Mouse (Mus musculus): ENCODE data around the gene Hist1h2bp. TPM values are rescaled to one million over a fixed set of nuclear protein-coding genes. Genes with fewer than 3 reads are reported as not detected.
"Not testable (repeated sequence)": the region's sequence is repeated elsewhere in the genome, so short reads cannot be mapped to it uniquely, and the experiment has no call there.

The Hist1h2bp gene
- polyA plus RNA-seq, 1 experiment from 2014 or later, result 2.1 TPM

DNA sequence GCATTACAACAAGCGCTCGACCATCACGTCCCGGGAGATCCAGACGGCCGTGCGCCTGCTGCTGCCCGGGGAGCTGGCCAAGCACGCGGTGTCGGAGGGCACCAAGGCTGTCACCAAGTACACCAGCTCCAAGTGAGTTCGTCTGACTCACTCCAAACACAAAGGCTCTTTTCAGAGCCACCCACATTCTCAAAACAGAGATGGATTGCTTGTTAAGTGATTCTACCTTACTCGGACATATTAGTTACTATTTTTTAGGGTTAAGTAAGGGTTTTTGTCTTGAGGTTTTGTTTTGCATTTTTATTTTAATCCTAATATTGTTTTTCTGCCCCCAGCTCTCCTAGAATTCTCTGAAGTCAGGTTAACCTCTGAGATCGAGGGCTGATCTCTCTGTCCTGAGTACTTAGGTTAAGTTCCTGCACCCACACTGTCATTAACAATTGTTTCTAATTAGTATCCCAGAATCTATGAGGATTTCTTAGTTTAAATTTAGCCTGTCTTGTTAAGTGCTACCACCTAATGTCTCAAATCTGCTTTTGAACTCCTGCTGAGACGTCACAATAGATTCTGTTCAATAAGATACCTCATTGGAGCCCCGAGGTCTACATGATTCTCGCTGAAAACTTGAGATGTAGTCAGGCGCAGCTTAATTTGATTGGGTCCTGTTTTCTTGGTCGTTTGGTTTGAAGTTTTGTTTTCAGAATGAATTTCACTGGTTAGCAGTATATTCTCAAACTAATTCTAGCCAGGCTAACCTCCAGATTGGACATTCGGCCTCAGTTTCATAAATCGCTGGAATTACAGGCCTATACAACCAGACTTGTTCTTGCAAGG is 716 bp downstream of the Hist1h2bp start:
- no peaks in the 10 kb centered on the region for H3K27me3 ChIP-seq
- H3K4me2 ChIP-seq, result peak overlapping the region; percentile 50
- peak overlapping the region; percentile 93 for H3K27ac ChIP-seq
- no peaks in the 10 kb centered on the region for H3K9me3 ChIP-seq
- H3K4me1 ChIP-seq, result peaks cover 49% of the 10 kb centered on the region
- ATAC-seq (ENCODE audit: borderline replicate concordance, extremely low read depth, low FRiP score, low TSS enrichment), result peak; percentile 2; the same call in 1 of the 2 replicates
- 21% methylated on average over 15 of the region's 21 CpGs for WGBS
- no peaks in the 10 kb centered on the region for H3K36me3 ChIP-seq
- H3K4me3 ChIP-seq, result peak overlapping the region; percentile 38
- peak overlapping the region; percentile 29 for H3K9ac ChIP-seq

DNA sequence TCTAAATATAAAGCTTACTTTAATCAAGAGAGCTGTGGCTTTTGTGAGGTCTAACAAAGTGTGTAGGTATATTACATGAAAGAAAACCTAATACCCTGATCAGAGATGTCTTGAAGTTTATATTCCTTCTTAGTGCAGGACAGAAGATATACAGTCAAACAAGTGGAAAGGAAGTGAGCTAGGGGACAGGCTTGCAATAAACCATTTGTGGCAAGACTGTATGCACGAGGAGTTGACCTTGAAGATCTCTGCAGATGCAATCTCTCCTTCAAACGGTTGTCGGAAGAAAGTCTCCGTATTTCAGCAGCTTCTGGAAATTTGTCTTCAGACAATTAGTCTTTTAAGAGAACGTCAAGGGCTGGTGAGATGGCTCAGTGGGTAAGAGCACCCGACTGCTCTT is 2.7 kb downstream of the Hist1h2bp start:
- no peak overlapping the region for H3K4me2 ChIP-seq
- no peak for ATAC-seq (ENCODE audit: borderline replicate concordance, extremely low read depth, low FRiP score, low TSS enrichment)
- H3K27ac ChIP-seq, result peak overlapping the region; percentile 24; the same call in 1 of the 2 replicates
- H3K27me3 ChIP-seq, result no peaks in the 10 kb centered on the region
- H3K36me3 ChIP-seq, result no peaks in the 10 kb centered on the region
- 54% methylated on average over 6 of the region's 6 CpGs for WGBS
- H3K4me1 ChIP-seq, result peaks cover 38% of the 10 kb centered on the region
- H3K4me3 ChIP-seq, result no peak overlapping the region
- H3K9me3 ChIP-seq, result no peaks in the 10 kb centered on the region
- H3K9ac ChIP-seq, result no peak overlapping the region

DNA sequence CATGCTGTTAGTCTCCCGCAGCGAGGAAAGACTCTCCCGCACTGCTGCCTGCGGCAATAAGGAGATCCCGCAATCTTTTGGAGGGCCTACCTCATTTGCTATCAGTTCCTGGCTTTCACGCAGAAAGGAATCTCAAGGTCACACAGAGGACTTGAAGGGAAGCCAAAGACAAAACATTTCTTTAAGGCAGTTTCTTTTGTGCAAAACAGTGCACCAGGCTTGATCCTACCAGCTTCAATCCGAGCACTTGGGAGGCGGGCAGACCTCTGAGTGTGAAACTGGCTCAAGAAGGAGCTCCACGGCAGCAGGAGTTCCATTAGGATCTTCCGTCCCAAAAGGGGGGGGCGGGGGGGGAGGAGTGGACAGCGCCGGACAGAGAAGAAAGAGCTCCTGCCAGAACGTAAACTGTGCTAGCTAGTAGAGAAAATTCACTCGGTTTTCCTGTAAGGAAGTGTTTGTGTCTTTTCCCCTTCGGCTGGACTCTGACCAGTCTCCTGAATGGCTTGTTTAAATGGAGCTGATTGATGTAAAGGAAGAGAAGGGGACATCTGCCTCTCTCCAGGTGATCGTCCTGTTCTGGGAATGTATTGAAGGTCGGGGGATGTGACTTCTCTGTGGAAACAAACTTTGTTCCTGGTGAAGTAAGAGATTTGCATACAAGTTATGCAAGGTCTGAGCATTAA is 3.5 kb downstream of the Hist1h2bp start:
- no peaks in the 10 kb centered on the region for H3K9me3 ChIP-seq
- peak overlapping the region; percentile 21 for H3K4me3 ChIP-seq
- H3K27ac ChIP-seq, result peak overlapping the region; percentile 63
- H3K9ac ChIP-seq, result peak overlapping the region; percentile 32
- no peaks in the 10 kb centered on the region for H3K27me3 ChIP-seq
- no peak for ATAC-seq (ENCODE audit: borderline replicate concordance, extremely low read depth, low FRiP score, low TSS enrichment)
- WGBS, result 6% methylated on average over 17 of the region's 18 CpGs
- H3K4me1 ChIP-seq, result peaks cover 32% of the 10 kb centered on the region
- no peaks in the 10 kb centered on the region for H3K36me3 ChIP-seq
- H3K4me2 ChIP-seq, result peak overlapping the region; percentile 54

DNA sequence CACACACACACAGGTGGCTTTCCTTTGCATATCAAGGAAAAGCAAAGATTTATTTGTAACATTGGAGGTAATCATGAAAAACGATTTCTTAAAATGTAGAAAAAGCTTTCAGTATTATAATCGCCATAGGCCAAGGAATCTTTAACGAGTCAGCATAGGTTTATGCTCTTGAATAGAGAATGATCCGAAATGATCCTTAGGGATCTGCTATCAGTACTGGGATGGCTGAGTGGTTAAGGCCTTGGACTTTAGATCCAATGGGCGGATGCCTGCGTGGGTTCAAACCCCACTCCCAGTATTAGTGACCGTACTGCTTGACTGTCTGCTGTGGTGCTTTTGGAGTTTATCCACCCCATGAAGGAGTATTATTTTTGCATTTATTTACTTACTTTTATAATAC is 8.3 kb downstream of the Hist1h2bp start:
- ATAC-seq (ENCODE audit: borderline replicate concordance, extremely low read depth, low FRiP score, low TSS enrichment), result no peak
- H3K4me3 ChIP-seq, result no peak overlapping the region
- H3K9me3 ChIP-seq, result no peaks in the 10 kb centered on the region
- no peak overlapping the region for H3K4me2 ChIP-seq
- H3K9ac ChIP-seq, result no peak overlapping the region
- no peaks in the 10 kb centered on the region for H3K27me3 ChIP-seq
- no peak overlapping the region for H3K27ac ChIP-seq
- no peaks in the 10 kb centered on the region for H3K36me3 ChIP-seq
- 91% methylated on average over 7 of the region's 7 CpGs for WGBS
- peaks cover 8% of the 10 kb centered on the region; the same call in 1 of the 2 replicates for H3K4me1 ChIP-seq

DNA sequence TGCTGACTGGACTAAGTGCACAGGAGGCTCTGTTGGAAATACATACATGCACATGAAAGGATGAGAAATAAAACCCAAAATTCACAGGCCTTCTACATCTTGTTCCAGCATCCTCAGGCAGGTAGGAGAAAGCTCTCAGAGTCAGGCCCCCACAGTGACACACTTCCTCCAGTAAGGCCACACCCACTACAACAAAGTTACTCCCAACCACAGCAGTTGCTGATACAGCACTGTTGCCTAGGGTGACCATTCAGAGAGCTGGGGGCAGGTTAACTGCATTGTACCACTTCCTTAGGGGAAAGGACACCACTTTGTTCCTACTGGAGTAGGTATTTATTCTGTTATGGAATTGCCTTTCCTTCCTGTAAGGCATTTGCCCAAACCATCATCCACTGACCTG is 9.9 kb downstream of the Hist1h2bp start:
- not testable (repeated sequence) for ATAC-seq (ENCODE audit: borderline replicate concordance, extremely low read depth, low FRiP score, low TSS enrichment); H3K4me1 ChIP-seq; H3K27ac ChIP-seq; H3K4me3 ChIP-seq; H3K4me2 ChIP-seq; H3K9ac ChIP-seq; H3K27me3 ChIP-seq; H3K9me3 ChIP-seq; H3K36me3 ChIP-seq

DNA sequence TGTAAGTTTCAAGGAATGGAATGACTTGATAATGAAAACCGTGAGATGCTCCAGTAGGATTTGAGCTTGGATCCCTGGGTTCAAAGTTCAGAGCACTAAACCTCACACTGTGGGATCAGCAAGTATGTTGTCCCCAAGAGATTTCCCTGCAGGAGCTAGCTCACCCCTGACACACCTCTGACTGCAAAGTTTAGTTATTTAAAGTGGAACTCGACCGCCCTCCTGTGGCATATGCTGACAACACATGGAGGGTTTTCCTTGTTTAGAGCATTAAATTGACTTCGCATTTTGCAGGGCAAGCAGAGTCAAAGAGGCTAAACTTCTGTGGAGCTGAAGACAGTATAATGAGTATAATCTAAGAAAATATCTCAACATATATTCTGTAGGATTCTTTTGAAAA is 15.8 kb downstream of the Hist1h2bp start:
- not testable (repeated sequence) for H3K4me2 ChIP-seq, H3K36me3 ChIP-seq, H3K27me3 ChIP-seq, H3K4me3 ChIP-seq, H3K9me3 ChIP-seq, H3K27ac ChIP-seq, H3K4me1 ChIP-seq, H3K9ac ChIP-seq
- WGBS, result no CpG with 5 or more reads among the region's 4 CpGs
- peak; percentile 62; the same call in 1 of the 2 replicates for ATAC-seq (ENCODE audit: borderline replicate concordance, extremely low read depth, low FRiP score, low TSS enrichment)

DNA sequence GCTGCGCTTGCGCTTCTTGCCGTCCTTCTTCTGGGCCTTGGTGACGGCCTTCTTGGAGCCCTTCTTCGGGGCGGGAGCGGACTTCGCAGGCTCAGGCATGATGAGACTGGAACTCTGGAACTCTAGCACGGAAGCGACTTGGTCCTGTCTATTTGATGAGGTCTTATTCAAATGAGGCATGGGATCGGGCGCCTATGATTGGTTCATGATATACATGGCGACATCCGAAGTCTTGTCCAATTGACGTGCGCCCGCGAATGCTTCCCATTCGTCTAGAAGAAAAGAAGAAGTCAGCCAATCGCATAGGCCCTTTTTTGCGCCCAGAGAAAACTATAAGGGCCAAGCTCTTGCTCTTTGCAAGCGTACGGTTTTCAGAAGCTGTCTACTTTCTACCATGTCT is 22.8 kb downstream of the Hist1h2bp start, which contains the start of the genes Hist1h2bq and Hist1h2ao:
Hist1h2bq (minus strand) TSS at position 125 of the 400 bp plus-strand sequence.
Hist1h2ao (plus strand) TSS at position 393 of the 400 bp plus-strand sequence.
- not testable (repeated sequence) for H3K9ac ChIP-seq, H3K36me3 ChIP-seq, H3K27ac ChIP-seq, H3K27me3 ChIP-seq, H3K4me1 ChIP-seq, H3K4me2 ChIP-seq, H3K4me3 ChIP-seq, H3K9me3 ChIP-seq
- no CpG with 5 or more reads among the region's 23 CpGs for WGBS
- peak; percentile 97 for ATAC-seq (ENCODE audit: borderline replicate concordance, extremely low read depth, low FRiP score, low TSS enrichment)

DNA sequence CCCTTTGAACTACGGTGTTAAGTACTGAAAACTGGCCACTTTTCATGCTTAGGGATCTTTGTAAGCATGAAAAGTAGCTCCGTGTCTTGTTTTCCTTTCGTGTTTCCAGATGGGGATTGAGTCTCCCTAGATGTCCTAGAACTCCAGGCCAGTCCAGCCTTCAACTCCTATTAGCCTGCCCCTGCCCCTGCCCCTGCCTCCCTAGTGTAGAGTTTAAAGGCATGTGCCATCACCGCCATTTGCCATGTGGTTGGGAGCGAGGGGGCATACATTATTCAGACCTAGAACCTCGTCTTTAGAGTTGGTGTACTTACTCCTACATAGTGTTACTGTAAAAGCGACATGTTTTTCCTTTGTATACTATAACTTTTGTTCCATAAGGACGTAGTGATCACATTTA is 23.8 kb downstream of the Hist1h2bp start:
- ATAC-seq (ENCODE audit: borderline replicate concordance, extremely low read depth, low FRiP score, low TSS enrichment), result peak; percentile 28; the same call in 1 of the 2 replicates
- H3K4me2 ChIP-seq, H3K27ac ChIP-seq, H3K36me3 ChIP-seq, H3K4me3 ChIP-seq, H3K9ac ChIP-seq, H3K27me3 ChIP-seq, H3K9me3 ChIP-seq, H3K4me1 ChIP-seq: not testable (repeated sequence)
- no CpG with 5 or more reads among the region's 8 CpGs for WGBS

DNA sequence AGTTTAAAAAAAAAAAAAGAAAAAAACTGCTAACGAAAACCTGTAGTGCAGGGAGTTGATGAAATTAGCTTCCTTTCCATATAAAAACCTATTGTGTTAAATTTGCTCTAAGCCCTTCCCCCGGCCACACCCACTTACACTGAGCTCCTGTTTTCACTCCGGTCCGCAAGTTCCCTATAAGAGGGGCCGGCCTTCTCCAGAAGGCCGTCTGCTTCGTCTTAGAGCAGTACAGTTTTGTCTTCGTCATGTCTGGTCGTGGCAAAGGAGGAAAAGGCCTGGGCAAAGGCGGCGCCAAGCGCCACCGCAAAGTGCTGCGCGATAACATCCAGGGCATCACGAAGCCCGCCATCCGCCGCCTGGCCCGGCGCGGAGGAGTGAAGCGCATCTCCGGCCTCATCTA is 24.3 kb downstream of the Hist1h2bp start, which contains the start of gene Hist1h4m:
Hist1h4m (plus strand) TSS at position 208 of the 400 bp plus-strand sequence.
- H3K27ac ChIP-seq, result peak within 1 kb of the TSS; percentile 71
- no CpG with 5 or more reads among the region's 24 CpGs for WGBS

DNA sequence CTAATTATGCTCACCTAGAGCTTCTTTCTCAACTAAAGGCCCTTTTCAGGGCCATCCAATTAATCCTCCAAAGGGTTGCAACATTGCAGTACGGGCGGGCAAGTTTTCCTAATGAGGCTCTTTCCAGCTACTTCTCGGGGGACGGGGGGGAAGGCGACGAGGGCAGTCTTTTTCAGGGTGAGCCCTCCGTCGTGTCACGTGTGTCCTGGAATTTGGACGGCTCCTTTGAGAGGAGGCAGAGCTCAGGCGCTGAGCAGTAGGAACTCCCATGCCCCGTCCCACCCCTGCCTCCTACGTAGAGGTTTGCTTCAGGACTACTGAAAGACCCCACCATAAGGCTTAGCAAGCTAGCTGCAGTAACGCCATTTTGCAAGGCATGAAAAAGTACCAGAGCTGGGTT is 24.8 kb downstream of the Hist1h2bp start:
- H3K27ac ChIP-seq, result peak overlapping the region; percentile 71
- peak overlapping the region; percentile 45 for H3K4me2 ChIP-seq
- ATAC-seq (ENCODE audit: borderline replicate concordance, extremely low read depth, low FRiP score, low TSS enrichment), result peak; percentile 36; the same call in 1 of the 2 replicates
- under 1% methylated on average over 14 of the region's 14 CpGs for WGBS
- not testable (repeated sequence) for H3K4me1 ChIP-seq, H3K9me3 ChIP-seq, H3K9ac ChIP-seq, H3K36me3 ChIP-seq, H3K27me3 ChIP-seq
- peak overlapping the region; percentile 22; the same call in 1 of the 2 replicates for H3K4me3 ChIP-seq

More for the DNA sequence above, 24.3 kb downstream of the Hist1h2bp start, which contains the start of gene Hist1h4m:
- not testable (repeated sequence) for H3K27me3 ChIP-seq, H3K4me1 ChIP-seq, H3K9ac ChIP-seq, H3K9me3 ChIP-seq, H3K36me3 ChIP-seq
- ATAC-seq (ENCODE audit: borderline replicate concordance, extremely low read depth, low FRiP score, low TSS enrichment), result peak; percentile 64; the same call in 1 of the 2 replicates
- peak within 1 kb of the TSS; percentile 45 for H3K4me2 ChIP-seq
- H3K4me3 ChIP-seq, result peak within 1 kb of the TSS; percentile 22; the same call in 1 of the 2 replicates

DNA sequence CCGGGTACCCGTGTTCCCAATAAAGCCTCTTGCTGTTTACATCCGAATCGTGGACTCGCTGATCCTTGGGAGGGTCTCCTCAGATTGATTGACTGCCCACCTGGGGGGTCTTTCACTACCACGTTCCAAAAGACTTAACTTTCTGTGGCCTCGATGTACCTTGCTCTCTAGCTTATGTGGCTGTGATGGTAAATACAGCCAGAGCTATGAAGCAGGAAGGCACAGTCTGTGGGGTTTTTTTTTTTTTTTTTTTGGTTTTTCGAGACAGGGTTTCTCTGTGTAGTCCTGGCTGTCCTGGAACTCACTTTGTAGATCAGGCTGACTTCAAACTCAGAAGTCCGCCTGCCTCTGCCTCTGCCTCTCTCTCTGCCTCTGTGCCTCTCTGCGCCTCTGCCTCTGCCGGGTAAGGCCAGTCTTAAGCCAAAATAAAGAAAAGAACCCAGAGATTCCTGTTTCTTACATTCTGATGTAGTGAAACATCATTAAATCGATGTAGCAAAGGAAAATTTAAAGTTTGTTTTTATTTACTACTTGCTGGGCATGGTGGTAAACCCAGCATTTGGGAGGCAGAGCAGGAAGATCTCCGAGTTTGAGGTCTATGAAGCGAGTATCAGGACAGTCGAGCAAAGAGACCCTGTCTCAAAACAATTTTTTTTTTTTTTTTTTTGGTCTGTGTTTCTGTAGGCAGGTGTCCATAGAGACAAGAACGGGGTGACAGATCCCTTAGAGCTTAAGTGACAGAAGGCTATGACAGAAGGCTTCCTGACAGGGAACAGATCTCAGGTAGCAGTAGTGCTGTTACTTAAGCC is 33.0 kb downstream of the Hist1h2bp start:
- not testable (repeated sequence) for H3K4me1 ChIP-seq; H3K4me2 ChIP-seq; H3K27ac ChIP-seq; H3K36me3 ChIP-seq; H3K9ac ChIP-seq; H3K9me3 ChIP-seq; H3K27me3 ChIP-seq; H3K4me3 ChIP-seq; ATAC-seq (ENCODE audit: borderline replicate concordance, extremely low read depth, low FRiP score, low TSS enrichment)
- 68% methylated on average over 7 of the region's 16 CpGs for WGBS

All from lung, embryonic 15.5 days (tissue).